Mouse (Mus musculus) right cerebral cortex, adult 2 months (tissue): ENCODE measurements at regions not wholly inside any gene's neighbourhood (a gene's known extent, or its start where the extent isn't known, plus 50 kb on each side); places are given as distances from the start of the nearest gene placed in this dataset.

Experiments used
- DNase-seq, 2 experiments: peaks; one replicate each; pipeline ENCODE4 v3.0.0; 2021 to 2022; ENCODE audit warnings: low spot score in 2 of 2

- DNase-seq: no peak
These were observed 51.3 kb upstream of the Cd28 start for GRCm38 (mm10) chr1:60665329-60665728.

- DNase-seq: no peak
These were observed 54.2 kb upstream of the Cd28 start for GRCm38 (mm10) chr1:60662301-60662986.

GRCm38 (mm10) chr1:60661857-60662256 is 54.7 kb upstream of the Cd28 start:
- DNase-seq: no peak

- DNase-seq: no peak
These were observed 57.0 kb upstream of the Cd28 start for GRCm38 (mm10) chr1:60659604-60660003.

GRCm38 (mm10) chr1:60659041-60659440 is 57.6 kb upstream of the Cd28 start:
- no peak for DNase-seq

GRCm38 (mm10) chr1:60658383-60658782 is 58.2 kb upstream of the Cd28 start:
- DNase-seq: no peak

GRCm38 (mm10) chr1:60657511-60657910 is 59.1 kb upstream of the Cd28 start:
- DNase-seq: no peak

GRCm38 (mm10) chr1:60656976-60657375 is 59.6 kb upstream of the Cd28 start:
- no peak for DNase-seq

GRCm38 (mm10) chr1:60655691-60656595 is 60.7 kb upstream of the Cd28 start:
- no peak for DNase-seq

GRCm38 (mm10) chr1:60655206-60655605 is 61.4 kb upstream of the Cd28 start:
- DNase-seq: no peak

GRCm38 (mm10) chr1:60652570-60653011 is 64.0 kb upstream of the Cd28 start:
- no peak for DNase-seq

GRCm38 (mm10) chr1:60650158-60650557 is 66.4 kb upstream of the Cd28 start:
- no peak for DNase-seq

- DNase-seq: no peak
These were observed 67.2 kb upstream of the Cd28 start for GRCm38 (mm10) chr1:60649303-60649850.

GRCm38 (mm10) chr1:60646828-60647227 is 69.8 kb upstream of the Cd28 start:
- no peak for DNase-seq

- DNase-seq: no peak
These were observed 70.4 kb upstream of the Cd28 start for GRCm38 (mm10) chr1:60646174-60646573.

GRCm38 (mm10) chr1:60645176-60645575 is 71.4 kb upstream of the Cd28 start:
- no peak for DNase-seq

GRCm38 (mm10) chr1:60642761-60643160 is 73.8 kb upstream of the Cd28 start:
- DNase-seq: no peak

- no peak for DNase-seq
These were observed 74.4 kb upstream of the Cd28 start for GRCm38 (mm10) chr1:60642175-60642574.

GRCm38 (mm10) chr1:60641324-60641764 is 74.4 kb upstream of the Raph1 start:
- DNase-seq: no peak

- DNase-seq: no peak
These were observed 72.6 kb upstream of the Raph1 start for GRCm38 (mm10) chr1:60639536-60639935.

GRCm38 (mm10) chr1:60639059-60639458 is 72.2 kb upstream of the Raph1 start:
- DNase-seq: no peak

GRCm38 (mm10) chr1:60636802-60637452 is 70.0 kb upstream of the Raph1 start:
- DNase-seq: no peak
